Mouse (Mus musculus) embryonic facial prominence, embryonic 11.5 days (tissue): Measurements from ENCODE around the gene Hist1h3g. TPM values are rescaled to one million over a fixed set of nuclear protein-coding genes. Genes with fewer than 3 reads are reported as not detected.
"Not testable (repeated sequence)": the region's sequence is repeated elsewhere in the genome, so short reads cannot be mapped to it uniquely, and the experiment has no call there.

Experiments
- ATAC-seq: fragments of 200-750 bp; cut with Nextera tagmentation; replicated peaks from 2 replicates; pipeline ENCODE4 v1.8.0; 2017; ENCODE audit warnings: low read depth; ENCODE audit not compliant: insufficient number of reproducible peaks, low FRiP score, low TSS enrichment
- DNase-seq: peaks from one replicate; pipeline ENCODE4 v3.0.0-alpha.2; 2015; ENCODE audit warnings: low spot score
- H3K27ac ChIP-seq: fragments of 300-500 bp; sonication (generic); replicated peaks from 2 replicates; pipeline ENCODE4 v1.5.1; 2014; ENCODE audit warnings: mild to moderate bottlenecking, low read depth, low read length, control low read depth
- H3K27me3 ChIP-seq: fragments of 300-500 bp; sonication (generic); 2 replicates; pipeline ENCODE4 v1.6.1; 2014; ENCODE audit warnings: mild to moderate bottlenecking, low read length, moderate library complexity, mixed read lengths; ENCODE audit not compliant: control insufficient read depth, insufficient read depth
- H3K36me3 ChIP-seq: fragments of 300-500 bp; sonication (generic); replicated peaks from 2 replicates; pipeline ENCODE4 v1.6.1; 2014; ENCODE audit warnings: low read depth, mild to moderate bottlenecking, low read length, moderate library complexity, mixed read lengths; ENCODE audit not compliant: control insufficient read depth, insufficient read depth
- H3K4me1 ChIP-seq: fragments of 300-500 bp; sonication (generic); 2 replicates; pipeline ENCODE4 v1.6.1; 2014; ENCODE audit warnings: low read length, mixed read lengths; ENCODE audit not compliant: control insufficient read depth, insufficient read depth
- H3K4me2 ChIP-seq: fragments of 300-500 bp; sonication (generic); 2 replicates; pipeline ENCODE4 v1.6.1; 2014; ENCODE audit warnings: low read depth, mild to moderate bottlenecking, control low read depth, low read length, moderate library complexity
- H3K4me3 ChIP-seq: fragments of 300-500 bp; sonication (generic); 2 replicates; pipeline ENCODE4 v1.5.1; 2014; ENCODE audit warnings: low read depth, low read length, control low read depth
- H3K9ac ChIP-seq: fragments of 300-500 bp; sonication (generic); replicated peaks from 2 replicates; pipeline ENCODE4 v1.6.1; 2014; ENCODE audit warnings: mild to moderate bottlenecking, control low read depth, low read length
- H3K9me3 ChIP-seq: fragments of 300-500 bp; sonication (generic); replicated peaks from 2 replicates; pipeline ENCODE4 v1.6.1; 2016; ENCODE audit warnings: mild to moderate bottlenecking, low read length, inconsistent platforms, mixed read lengths; ENCODE audit not compliant: control insufficient read depth
- WGBS: fragments of 180-500 bp; shearing (Covaris S2); extraction: QIAGEN DNeasy Blood & Tissue Kit; methylation state at CpG from one replicate; pipeline ENCODE4 v1.1.7; 2014; 5-methylcytosine and 5-hydroxymethylcytosine counted together
- polyA plus RNA-seq: library from polyadenylated mRNA; unstranded; fragments of >200 nt; fragmentation: Nextera tagmentation; extraction: Ambion mirVana; gene quantifications from 2 replicates; pipeline ENCODE4 v1.2.1, GENCODE M21; 2014

The Hist1h3g gene
- polyA plus RNA-seq, 1 experiment from 2014 or later = 6.1 TPM

GRCm38 (mm10) chr13:23542225-23542980 lies 7.2 kb downstream of the Hist1h3g start:
- WGBS = 7% methylated on average over 3 of the region's 3 CpGs
- ATAC-seq, H3K9me3 ChIP-seq, H3K27me3 ChIP-seq, H3K36me3 ChIP-seq, H3K4me1 ChIP-seq: not testable (repeated sequence)
- peak; percentile 42 for DNase-seq
- Histone ChIP-seq H3K9ac (peak overlapping the region; percentile 65), H3K4me2 (peak overlapping the region; percentile 59), H3K27ac (peak overlapping the region; percentile 83), H3K4me3 (peak overlapping the region; percentile 45)

- H3K27me3 ChIP-seq, H3K4me1 ChIP-seq, H3K9me3 ChIP-seq, H3K36me3 ChIP-seq: not testable (repeated sequence)
- peak within 1 kb of the TSS; percentile 70 for H3K4me2 ChIP-seq
- H3K27ac ChIP-seq = peak within 1 kb of the TSS; percentile 83
- peak within 1 kb of the TSS; percentile 45 for H3K4me3 ChIP-seq
- DNase-seq (peak; percentile 94), ATAC-seq (peak; percentile 95)
- 1% methylated on average over 30 of the region's 42 CpGs for WGBS
- peak within 1 kb of the TSS; percentile 65 for H3K9ac ChIP-seq
Observed at GRCm38 (mm10) chr13:23542999-23543607, 7.9 kb downstream of the Hist1h3g start, which contains the start of gene Hist1h2bh. TSS of gene Hist1h2bh (minus strand) at chr13:23543392.

- under 1% methylated on average over 21 of the region's 45 CpGs for WGBS
- peak within 1 kb of the TSS; percentile 70 for H3K4me2 ChIP-seq
- H3K4me1 ChIP-seq = no peaks in the 10 kb centered on the region
Observed at GRCm38 (mm10) chr13:23543965-23544786, 9.0 kb downstream of the Hist1h3g start, which contains the start of gene Hist1h3f. TSS of gene Hist1h3f (plus strand) at chr13:23544052.

GRCm38 (mm10) chr13:23544787-23545120 lies 9.5 kb downstream of the Hist1h3g start:
- H3K4me1 ChIP-seq, H3K36me3 ChIP-seq, H3K27me3 ChIP-seq, DNase-seq, H3K9me3 ChIP-seq: not testable (repeated sequence)
- Histone ChIP-seq H3K27ac (peak overlapping the region; percentile 80; the same call in 1 of the 2 replicates), H3K4me3 (peak overlapping the region; percentile 38), H3K4me2 (0 out of 2 replicates have a peak overlapping the region, but pooled peaks have one; percentile 29), H3K9ac (peak overlapping the region; percentile 46; the same call in 1 of the 2 replicates)
- under 1% methylated on average over 11 of the region's 14 CpGs for WGBS
- ATAC-seq = peak; percentile 26

More at GRCm38 (mm10) chr13:23543965-23544786, 9.0 kb downstream of the Hist1h3g start, which contains the start of gene Hist1h3f:
- peak within 1 kb of the TSS; percentile 83 for H3K27ac ChIP-seq
- H3K36me3 ChIP-seq = no peaks in the 10 kb centered on the region
- peak; percentile 97 for DNase-seq
- peak within 1 kb of the TSS; percentile 65 for H3K9ac ChIP-seq
- ATAC-seq = peak; percentile 86
- no peaks in the 10 kb centered on the region for H3K9me3 ChIP-seq
- no peaks in the 10 kb centered on the region for H3K27me3 ChIP-seq
- H3K4me3 ChIP-seq = peak within 1 kb of the TSS; percentile 45

GRCm38 (mm10) chr13:23546694-23547093 lies 11.5 kb downstream of the Hist1h3g start:
- Histone ChIP-seq H3K9me3 (no peaks in the 10 kb centered on the region), H3K27me3 (no peaks in the 10 kb centered on the region), H3K4me1 (no peaks in the 10 kb centered on the region), H3K4me3 (no peak overlapping the region), H3K36me3 (no peaks in the 10 kb centered on the region), H3K9ac (no peak overlapping the region), H3K4me2 (no peak overlapping the region), H3K27ac (no peak overlapping the region)
- ATAC-seq = no peak
- WGBS = 86% methylated on average over 5 of the region's 5 CpGs
- no peak for DNase-seq

GRCm38 (mm10) chr13:23550761-23551145 lies 15.5 kb downstream of the Hist1h3g start:
- H3K27me3 ChIP-seq = no peaks in the 10 kb centered on the region
- no peaks in the 10 kb centered on the region for H3K9me3 ChIP-seq
- 6% methylated on average over 3 of the region's 3 CpGs for WGBS
- ATAC-seq (no peak), DNase-seq (peak; percentile 72)
- peak overlapping the region; percentile 50 for H3K4me2 ChIP-seq
- peak overlapping the region; percentile 92 for H3K27ac ChIP-seq
- H3K9ac ChIP-seq = peak overlapping the region; percentile 65
- H3K4me1 ChIP-seq = no peaks in the 10 kb centered on the region
- peak overlapping the region; percentile 40 for H3K4me3 ChIP-seq
- H3K36me3 ChIP-seq = no peaks in the 10 kb centered on the region

GRCm38 (mm10) chr13:23551146-23551834 lies 16.1 kb downstream of the Hist1h3g start, which contains the start of gene Hist1h4f:
TSS of gene Hist1h4f (minus strand) at chr13:23551648.
- not testable (repeated sequence) for H3K27me3 ChIP-seq, H3K4me1 ChIP-seq, H3K36me3 ChIP-seq, H3K9me3 ChIP-seq
- Histone ChIP-seq H3K4me2 (peak within 1 kb of the TSS; percentile 50), H3K4me3 (peak within 1 kb of the TSS; percentile 40), H3K9ac (peak within 1 kb of the TSS; percentile 65), H3K27ac (peak within 1 kb of the TSS; percentile 92)
- WGBS = under 1% methylated on average over 47 of the region's 47 CpGs
- DNase-seq (peak; percentile 96), ATAC-seq (peak; percentile 79)
